Mouse (Mus musculus) bone marrow, adult 2 months (tissue): ENCODE measurements at regions not wholly inside any gene's neighbourhood (a gene's known extent, or its start where the extent isn't known, plus 50 kb on each side); places are given as distances from the start of the nearest gene placed in this dataset.

Source experiments
- H3K27ac ChIP-seq: fragments of 200-500 bp; 2 replicates; pipeline ENCODE4 v1.5.1; 2012; ENCODE audit warnings: low read depth, mild to moderate bottlenecking, control low read depth, inconsistent platforms, low read length; ENCODE audit not compliant: control insufficient read depth, poor library complexity, insufficient read depth
- H3K4me1 ChIP-seq: fragments of 200-500 bp; 2 replicates; pipeline ENCODE4 v1.6.1; 2011; ENCODE audit warnings: low read length; ENCODE audit not compliant: control insufficient read depth, insufficient read depth
- H3K4me3 ChIP-seq: fragments of 200-500 bp; replicated peaks from 2 replicates; pipeline ENCODE3; 2011; ENCODE audit warnings: mild to moderate bottlenecking, low read depth, low read length, control low read depth; ENCODE audit not compliant: control insufficient read depth
- CTCF ChIP-seq: fragments of 200-500 bp; IDR thresholded peaks from 2 replicates; pipeline ENCODE4 v1.5.1; 2011; ENCODE audit warnings: low read length, control low read depth; ENCODE audit not compliant: control insufficient read depth, insufficient read depth
- POLR2A ChIP-seq: fragments of 200-500 bp; IDR thresholded peaks from 2 replicates; pipeline ENCODE4 v1.6.1; 2011; ENCODE audit warnings: low read depth, mild to moderate bottlenecking, control low read depth, low read length, borderline replicate concordance; ENCODE audit not compliant: control insufficient read depth
- WGBS: fragments of 180-500 bp; shearing (Covaris S2); methylation state at CpG from one replicate; pipeline ENCODE4 v1.1.7; 2018; 5-methylcytosine and 5-hydroxymethylcytosine counted together

GRCm38 (mm10) chr12:118784643-118785042 is 61.5 kb upstream of the Sp8 start:
- H3K27ac ChIP-seq, result no peak overlapping the region
- no peak for TF ChIP-seq CTCF
- TF ChIP-seq POLR2A, result no peak
- WGBS, result 87% methylated on average over 1 of the region's 1 CpGs
- no peak overlapping the region for H3K4me3 ChIP-seq
- H3K4me1 ChIP-seq, result no peaks in the 10 kb centered on the region

- Histone ChIP-seq H3K27ac (no peak overlapping the region), H3K4me1 (no peaks in the 10 kb centered on the region), H3K4me3 (no peak overlapping the region)
- no peak for TF ChIP-seq CTCF
- WGBS, result 78% methylated on average over 3 of the region's 3 CpGs
Observed at GRCm38 (mm10) chr12:118781978-118782377, 64.2 kb upstream of the Sp8 start.

- Histone ChIP-seq H3K27ac (no peak overlapping the region), H3K4me1 (no peaks in the 10 kb centered on the region), H3K4me3 (no peak overlapping the region)
- TF ChIP-seq CTCF (no peak), POLR2A (no peak)
- 21% methylated on average over 1 of the region's 1 CpGs for WGBS
Observed at GRCm38 (mm10) chr12:118775463-118776064, 70.6 kb upstream of the Sp8 start.

GRCm38 (mm10) chr12:118772790-118773189 is 73.3 kb upstream of the Sp8 start:
- 30% methylated on average over 2 of the region's 2 CpGs for WGBS
- H3K27ac ChIP-seq, result no peak overlapping the region
- TF ChIP-seq POLR2A, result no peak
- H3K4me3 ChIP-seq, result no peak overlapping the region
- H3K4me1 ChIP-seq, result no peaks in the 10 kb centered on the region

GRCm38 (mm10) chr12:118766472-118766871 is 79.7 kb upstream of the Sp8 start:
- TF ChIP-seq CTCF, result no peak
- TF ChIP-seq POLR2A, result no peak
- H3K27ac ChIP-seq, result no peak overlapping the region
- 77% methylated on average over 1 of the region's 1 CpGs for WGBS
- no peak overlapping the region for H3K4me3 ChIP-seq
- no peaks in the 10 kb centered on the region for H3K4me1 ChIP-seq

- no peaks in the 10 kb centered on the region for H3K4me1 ChIP-seq
- 60% methylated on average over 2 of the region's 2 CpGs for WGBS
- no peak for TF ChIP-seq POLR2A
- no peak overlapping the region for H3K4me3 ChIP-seq
- no peak overlapping the region for H3K27ac ChIP-seq
Observed at GRCm38 (mm10) chr12:118754076-118754475, 92.1 kb upstream of the Sp8 start.

- TF ChIP-seq CTCF (no peak), POLR2A (no peak)
- Histone ChIP-seq H3K4me3 (no peak overlapping the region), H3K27ac (no peak overlapping the region), H3K4me1 (no peaks in the 10 kb centered on the region; the same call in 1 of the 2 replicates)
- 59% methylated on average over 4 of the region's 4 CpGs for WGBS
Observed at GRCm38 (mm10) chr12:118739103-118739502, 107.0 kb upstream of the Sp8 start.

GRCm38 (mm10) chr12:118725891-118726290 is 120.2 kb upstream of the Sp8 start:
- WGBS, result 84% methylated on average over 4 of the region's 4 CpGs
- Histone ChIP-seq H3K4me3 (no peak overlapping the region), H3K27ac (no peak overlapping the region), H3K4me1 (no peaks in the 10 kb centered on the region)
- TF ChIP-seq POLR2A (no peak), CTCF (no peak)

GRCm38 (mm10) chr12:118719878-118720573 is 126.1 kb upstream of the Sp8 start:
- H3K4me3 ChIP-seq, result no peak overlapping the region
- TF ChIP-seq CTCF (no peak), POLR2A (no peak)
- no peak overlapping the region for H3K27ac ChIP-seq
- H3K4me1 ChIP-seq, result no peaks in the 10 kb centered on the region; the same call in 1 of the 2 replicates
- 44% methylated on average over 4 of the region's 4 CpGs for WGBS
